Comparison of ENCODE assay signal across 8 mouse cellular contexts in the genomic region with DNA sequence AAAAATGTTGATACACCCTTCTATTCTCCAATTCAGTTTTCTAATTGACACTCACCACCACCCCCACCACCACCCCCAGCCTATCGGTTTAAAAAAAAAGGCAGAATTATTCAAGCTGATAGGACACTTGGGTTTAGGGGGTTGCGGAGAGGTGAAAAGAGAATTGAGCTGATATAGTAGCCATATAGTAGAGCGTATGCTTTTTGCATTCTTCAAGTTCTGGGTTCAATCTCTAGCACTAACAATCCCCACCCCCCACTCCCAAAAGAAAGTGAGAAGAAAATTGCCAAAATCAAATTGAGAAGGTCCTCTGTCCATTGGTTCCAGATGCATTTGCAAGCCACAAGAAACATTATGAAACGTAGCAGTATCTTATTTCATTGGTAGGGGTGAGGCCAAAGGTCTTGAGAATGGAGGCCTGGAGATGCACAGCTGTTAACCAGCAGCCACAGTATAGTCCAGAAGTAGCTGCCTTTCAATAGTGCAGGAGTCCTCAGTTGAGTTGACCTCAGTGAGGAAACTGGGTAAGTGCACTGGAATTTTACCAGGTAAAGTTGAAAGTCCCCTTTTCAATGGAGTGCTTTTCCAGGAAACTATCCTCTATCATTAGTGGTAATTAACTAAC. TPM values are rescaled to one million over a fixed set of nuclear protein-coding genes. Genes with fewer than 3 reads are reported as not detected.
A peak's percentile ranks its signal among the peaks of the same experiment; 100 is the strongest.
DNase-seq lines count a peak whose midpoint lies in the region; ATAC-seq and TF ChIP-seq lines count a peak whose summit lies in the region.

No protein-coding gene starts in this region.

- no peaks in the 10 kb centered on the region for H3K9me3 ChIP-seq in heart, embryonic 11.5 days (replicated peaks; ENCODE audit: control insufficient read depth, low read length)
- no peaks in the 10 kb centered on the region for H3K9me3 ChIP-seq in E14TG2a.4 (ENCODE audit: low read length)
- H3K9me3 ChIP-seq in forebrain, embryonic 16.5 days (ENCODE audit: control insufficient read depth, low read length), result no peaks in the 10 kb centered on the region
- no peaks in the 10 kb centered on the region for H3K9me3 ChIP-seq in liver, embryonic 16.5 days (replicated peaks; ENCODE audit: control insufficient read depth, low read length)

- peak overlapping the region; percentile 67 for H3K4me2 ChIP-seq in heart, embryonic 11.5 days
- peak overlapping the region; percentile 76 for H3K4me2 ChIP-seq in forebrain, embryonic 16.5 days (ENCODE audit: low read length)
- H3K4me2 ChIP-seq in liver, embryonic 16.5 days (ENCODE audit: low read depth, low read length), result peak overlapping the region; percentile 89

- H3K9ac ChIP-seq in heart, embryonic 11.5 days (ENCODE audit: low read depth, low read length), result peak overlapping the region; percentile 95
- H3K9ac ChIP-seq in forebrain, embryonic 16.5 days (replicated peaks; ENCODE audit: low read depth, low read length), result peak overlapping the region; percentile 85
- H3K9ac ChIP-seq in liver, embryonic 16.5 days (ENCODE audit: low read depth, low read length), result peak overlapping the region; percentile 83

- peaks cover 9% of the 10 kb centered on the region for H3K4me1 ChIP-seq in heart, embryonic 11.5 days (ENCODE audit: control insufficient read depth, insufficient read depth, low read length)
- H3K4me1 ChIP-seq in E14TG2a.4 (replicated peaks; ENCODE audit: low read depth, low read length), result peaks cover 18% of the 10 kb centered on the region
- peaks cover 19% of the 10 kb centered on the region for H3K4me1 ChIP-seq in forebrain, embryonic 16.5 days (replicated peaks; ENCODE audit: control insufficient read depth, insufficient read depth, low read length)
- peaks cover 15% of the 10 kb centered on the region for H3K4me1 ChIP-seq in liver, embryonic 16.5 days (ENCODE audit: control insufficient read depth, low read depth, low read length)

- ATAC-seq in heart, embryonic 11.5 days (replicated peaks; ENCODE audit: insufficient number of reproducible peaks, low FRiP score, low TSS enrichment), result no peak
- no peak for ATAC-seq in forebrain, embryonic 16.5 days
- ATAC-seq in liver, embryonic 16.5 days (ENCODE audit: low read depth), result no peak
- ATAC-seq in inflammation-experienced regulatory T-cells, adult 6 months, result no peak

- H3K4me3 ChIP-seq in heart, embryonic 11.5 days (ENCODE audit: low read depth, low read length), result peak overlapping the region; percentile 75
- peak overlapping the region; percentile 89 for H3K4me3 ChIP-seq in E14TG2a.4 (replicated peaks; ENCODE audit: low read length)
- H3K4me3 ChIP-seq in forebrain, embryonic 16.5 days (replicated peaks; ENCODE audit: low read length), result peak overlapping the region; percentile 93
- peak overlapping the region; percentile 80 for H3K4me3 ChIP-seq in liver, embryonic 16.5 days (ENCODE audit: low read depth, low read length)

- WGBS in heart, embryonic 11.5 days (ENCODE audit: insufficient replicate concordance), result 37% methylated on average over 4 of the region's 4 CpGs
- WGBS in forebrain, embryonic 16.5 days, result 31% methylated on average over 4 of the region's 4 CpGs
- WGBS in liver, embryonic 16.5 days (ENCODE audit: insufficient replicate concordance), result 49% methylated on average over 4 of the region's 4 CpGs

- no peaks in the 10 kb centered on the region for H3K27me3 ChIP-seq in heart, embryonic 11.5 days (ENCODE audit: control insufficient read depth, insufficient read depth, low read length)
- peaks cover 13% of the 10 kb centered on the region for H3K27me3 ChIP-seq in E14TG2a.4 (ENCODE audit: insufficient read depth, low read length)
- no peaks in the 10 kb centered on the region for H3K27me3 ChIP-seq in forebrain, embryonic 16.5 days (replicated peaks; ENCODE audit: control insufficient read depth, insufficient read depth, low read length)
- H3K27me3 ChIP-seq in liver, embryonic 16.5 days (ENCODE audit: control insufficient read depth, insufficient read depth, low read depth, low read length), result no peaks in the 10 kb centered on the region

- peak overlapping the region; percentile 96 for H3K27ac ChIP-seq in heart, embryonic 11.5 days (ENCODE audit: low read depth, low read length)
- peak overlapping the region; percentile 85 for H3K27ac ChIP-seq in forebrain, embryonic 16.5 days (ENCODE audit: low read length)
- peak overlapping the region; percentile 83 for H3K27ac ChIP-seq in liver, embryonic 16.5 days (ENCODE audit: low read length)

- DNase-seq in heart, adult 8-10 months (ENCODE audit: low spot score), result no peak
- no peak for DNase-seq in cerebellum, adult 11-12 months
- no peak for DNase-seq in urinary bladder, postnatal 36 days (ENCODE audit: low spot score in 2 of 2)

- no peak for TF ChIP-seq CTCF in E14TG2a.4 (conservative IDR thresholded peaks at IDR 0.05; ENCODE audit: low read length)

- H3K36me3 ChIP-seq in heart, embryonic 11.5 days (ENCODE audit: control insufficient read depth, insufficient read depth, low read length), result no peaks in the 10 kb centered on the region
- H3K36me3 ChIP-seq in E14TG2a.4 (ENCODE audit: insufficient read depth, low read length), result no peaks in the 10 kb centered on the region
- no peaks in the 10 kb centered on the region for H3K36me3 ChIP-seq in forebrain, embryonic 16.5 days (ENCODE audit: control insufficient read depth, insufficient read depth)
- no peaks in the 10 kb centered on the region for H3K36me3 ChIP-seq in liver, embryonic 16.5 days (ENCODE audit: control insufficient read depth, insufficient read depth)

RNA-seq across cellular contexts. Expression of a gene that starts 0.8 kb away (rescaled TPM):
- polyA plus RNA-seq in heart, embryonic 11.5 days (2014; fragmentation: Nextera tagmentation; extraction: Ambion mirVana), result 8.1 and 9.0 TPM in 2 replicates
- 10 to 100 TPM; 30.8 to 46.6 (median 38.2) TPM for total RNA-seq in heart, adult 8-10 months (2022)
- polyA plus RNA-seq in forebrain, embryonic 16.5 days (2015; fragmentation: Nextera tagmentation; extraction: Ambion mirVana), result 25.0 and 25.4 TPM in 2 replicates
- 2.3 and 2.4 TPM in 2 replicates for polyA plus RNA-seq in liver, embryonic 16.5 days (2015; fragmentation: Nextera tagmentation; extraction: Ambion mirVana)
- 10 to 100 TPM; 15.3 to 18.7 (median 16.5) TPM for polyA plus RNA-seq in inflammation-experienced regulatory T-cells, adult 6 months (2017; shearing (Covaris generic))

RNA-seq across cellular contexts. Expression of a gene that starts 25.7 kb away (rescaled TPM):
- polyA plus RNA-seq in heart, embryonic 11.5 days (2014; fragmentation: Nextera tagmentation; extraction: Ambion mirVana), result 21.2 and 22.3 TPM in 2 replicates
- total RNA-seq in heart, adult 8-10 months (2022), result 10 to 100 TPM; 11.4 to 19.1 (median 15.9) TPM
- 59.3 and 71.0 TPM in 2 replicates for polyA plus RNA-seq in forebrain, embryonic 16.5 days (2015; fragmentation: Nextera tagmentation; extraction: Ambion mirVana)
- 5.7 and 7.1 TPM in 2 replicates for polyA plus RNA-seq in liver, embryonic 16.5 days (2015; fragmentation: Nextera tagmentation; extraction: Ambion mirVana)
- 10 to 100 TPM; 17.8 to 30.0 (median 25.9) TPM for polyA plus RNA-seq in inflammation-experienced regulatory T-cells, adult 6 months (2017; shearing (Covaris generic))
